Mouse (Mus musculus) thymus, adult 2 months (tissue): ENCODE results near the gene Ptgis. TPM values are rescaled to one million over a fixed set of nuclear protein-coding genes. Genes with fewer than 3 reads are reported as not detected.

Experiments used
- DNase-seq: peaks from one replicate; pipeline ENCODE4 v3.0.0; 2021
- H3K27ac ChIP-seq: fragments of 200-500 bp; 2 replicates; pipeline ENCODE4 v1.5.1; 2012; ENCODE audit warnings: low read length, control low read depth; ENCODE audit not compliant: control insufficient read depth, insufficient read depth
- H3K27me3 ChIP-seq: fragments of 200-500 bp; 2 replicates; pipeline ENCODE4 v1.6.1; 2012; ENCODE audit warnings: mild to moderate bottlenecking, low read length, moderate library complexity, mixed read lengths; ENCODE audit not compliant: control insufficient read depth, insufficient read depth
- H3K36me3 ChIP-seq: fragments of 200-500 bp; 2 replicates; pipeline ENCODE4 v1.6.1; 2012; ENCODE audit warnings: mild to moderate bottlenecking, low read length, moderate library complexity; ENCODE audit not compliant: control insufficient read depth, insufficient read depth
- H3K4me1 ChIP-seq: fragments of 200-500 bp; replicated peaks from 2 replicates; pipeline ENCODE4 v1.6.1; 2012; ENCODE audit warnings: low read length; ENCODE audit not compliant: control insufficient read depth, insufficient read depth
- H3K4me3 ChIP-seq: fragments of 200-500 bp; 2 replicates; pipeline ENCODE4 v1.5.1; 2012; ENCODE audit warnings: mild to moderate bottlenecking, low read length, control low read depth, moderate library complexity; ENCODE audit not compliant: control insufficient read depth, insufficient read depth
- CTCF ChIP-seq: fragments of 200-500 bp; IDR thresholded peaks from 2 replicates; pipeline ENCODE4 v1.5.1; 2012; ENCODE audit warnings: mild to moderate bottlenecking, control low read depth, low read length, moderate library complexity, borderline replicate concordance; ENCODE audit not compliant: control insufficient read depth, poor library complexity, insufficient read depth; ENCODE audit errors: extremely low read depth
- POLR2A ChIP-seq: fragments of 200-500 bp; IDR thresholded peaks from 2 replicates; pipeline ENCODE4 v1.6.1; 2012; ENCODE audit warnings: mild to moderate bottlenecking, low read length, control low read depth, moderate library complexity; ENCODE audit not compliant: control insufficient read depth, poor library complexity, insufficient read depth; ENCODE audit errors: extremely low read depth
- WGBS: fragments of 180-500 bp; shearing (Covaris S2); methylation state at CpG from one replicate; pipeline ENCODE4 v1.1.7; 2018; 5-methylcytosine and 5-hydroxymethylcytosine counted together
- polyA plus RNA-seq: library from polyadenylated mRNA; depleted of rRNA; stranded (reverse); fragments of >200 nt; gene quantifications from 2 replicates; pipeline ENCODE4 v1.2.3, GENCODE M21; 2012

Ptgis gene
- polyA plus RNA-seq, 1 experiment: 9.9 TPM

DNA sequence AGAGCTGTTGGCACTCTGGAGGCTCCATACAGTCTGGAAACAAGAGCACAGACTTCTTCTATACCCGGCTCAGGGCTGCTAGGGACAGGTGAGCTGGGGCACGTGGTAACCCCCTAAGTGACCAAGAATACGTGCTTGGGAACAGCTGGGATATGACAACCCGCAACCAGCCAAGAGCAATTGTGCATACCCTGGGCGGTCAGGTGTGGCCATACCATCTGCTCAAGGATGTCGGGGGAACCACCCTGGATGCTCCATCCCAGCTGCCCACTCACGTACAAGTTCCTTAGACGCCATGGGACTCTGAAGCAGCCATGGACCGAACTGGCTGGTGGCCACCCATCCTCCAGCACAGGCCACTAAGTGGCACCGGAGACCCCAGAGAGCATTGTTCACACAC lies 77.3 kb downstream of the Ptgis start:
- Histone ChIP-seq H3K27me3 (no peaks in the 10 kb centered on the region), H3K4me1 (no peaks in the 10 kb centered on the region), H3K36me3 (no peaks in the 10 kb centered on the region), H3K27ac (no peak overlapping the region), H3K4me3 (no peak overlapping the region)
- 96% methylated on average over 10 of the region's 10 CpGs for WGBS
- DNase-seq: no peak
- TF ChIP-seq CTCF: no peak
- no peak for TF ChIP-seq POLR2A

DNA sequence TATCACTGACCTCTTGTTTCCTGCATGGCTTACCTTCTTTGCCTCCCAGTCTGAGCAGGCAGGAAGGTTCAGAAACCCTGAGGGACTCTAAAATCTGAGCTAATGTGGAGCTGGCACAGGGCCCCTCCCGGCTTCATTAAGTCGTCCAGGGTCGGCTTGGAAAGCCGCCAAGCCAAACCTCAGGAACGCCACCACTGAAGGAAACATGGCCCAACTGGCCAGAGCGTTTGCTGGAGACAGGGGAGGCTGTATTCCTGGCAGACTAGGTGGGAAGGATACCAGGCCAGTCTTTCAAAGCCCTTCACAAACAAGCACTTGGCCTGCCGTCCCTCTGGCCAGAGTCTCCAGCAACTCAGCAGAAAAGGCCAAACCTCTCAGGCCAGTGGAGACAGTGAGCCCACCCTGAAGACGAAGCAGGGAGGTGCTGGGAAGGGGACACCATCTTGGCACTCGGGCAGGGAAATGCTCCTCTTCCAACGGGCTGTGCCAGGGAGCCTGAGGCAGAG lies 77.8 kb downstream of the Ptgis start:
- no peaks in the 10 kb centered on the region for H3K4me1 ChIP-seq
- TF ChIP-seq CTCF (no peak), POLR2A (no peak)
- DNase-seq: no peak
- H3K27ac ChIP-seq: no peak overlapping the region
- H3K36me3 ChIP-seq: no peaks in the 10 kb centered on the region
- WGBS: 91% methylated on average over 10 of the region's 10 CpGs
- H3K4me3 ChIP-seq: no peak overlapping the region
- no peaks in the 10 kb centered on the region for H3K27me3 ChIP-seq

DNA sequence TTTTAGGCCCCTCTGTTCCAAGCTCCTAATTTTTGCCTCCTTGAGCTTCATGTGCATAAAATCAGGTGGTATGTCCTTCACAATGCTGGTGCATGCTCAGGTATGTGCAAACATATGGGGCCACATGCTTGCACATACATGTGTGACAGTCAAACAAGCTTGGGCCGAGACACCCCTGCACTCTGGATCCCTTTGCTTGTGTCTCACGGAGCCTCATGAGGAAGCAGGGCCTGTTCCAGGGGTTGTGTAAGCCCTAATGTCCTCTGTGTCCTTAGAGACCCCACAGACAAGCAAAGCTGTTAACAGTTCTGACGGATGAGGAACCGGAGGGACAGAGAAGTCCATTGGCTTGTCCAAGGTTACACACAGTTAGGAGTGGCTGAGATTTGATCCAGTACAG lies 80.7 kb downstream of the Ptgis start:
- Histone ChIP-seq H3K36me3 (no peaks in the 10 kb centered on the region), H3K4me1 (no peaks in the 10 kb centered on the region), H3K27me3 (no peaks in the 10 kb centered on the region), H3K27ac (no peak overlapping the region), H3K4me3 (no peak overlapping the region)
- TF ChIP-seq CTCF: no peak
- DNase-seq: no peak
- WGBS: 96% methylated on average over 4 of the region's 4 CpGs

DNA sequence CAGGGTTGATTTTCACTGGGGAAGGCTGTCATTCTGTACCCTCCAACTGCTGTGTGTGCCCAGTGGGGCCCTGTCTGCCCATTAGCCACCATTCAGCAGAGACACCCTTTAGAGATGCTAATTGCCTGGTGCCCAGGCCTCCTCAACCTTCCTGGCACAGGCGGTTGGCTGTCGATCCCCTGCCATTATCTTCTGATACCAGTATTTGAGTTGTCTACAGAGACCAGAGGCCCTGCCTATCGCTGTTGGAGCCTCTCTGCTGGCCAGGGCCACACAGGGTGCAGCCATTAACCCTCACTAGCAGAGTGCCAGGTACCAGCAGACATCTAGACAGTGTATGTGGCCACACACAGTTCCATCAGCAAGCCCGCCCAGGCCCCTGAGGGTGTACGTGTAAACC lies 81.6 kb downstream of the Ptgis start:
- H3K4me3 ChIP-seq: no peak overlapping the region
- no peak overlapping the region for H3K27ac ChIP-seq
- 93% methylated on average over 5 of the region's 5 CpGs for WGBS
- no peaks in the 10 kb centered on the region for H3K27me3 ChIP-seq
- H3K4me1 ChIP-seq: no peaks in the 10 kb centered on the region
- no peaks in the 10 kb centered on the region for H3K36me3 ChIP-seq
- no peak for TF ChIP-seq POLR2A
- TF ChIP-seq CTCF: no peak
- DNase-seq: no peak

DNA sequence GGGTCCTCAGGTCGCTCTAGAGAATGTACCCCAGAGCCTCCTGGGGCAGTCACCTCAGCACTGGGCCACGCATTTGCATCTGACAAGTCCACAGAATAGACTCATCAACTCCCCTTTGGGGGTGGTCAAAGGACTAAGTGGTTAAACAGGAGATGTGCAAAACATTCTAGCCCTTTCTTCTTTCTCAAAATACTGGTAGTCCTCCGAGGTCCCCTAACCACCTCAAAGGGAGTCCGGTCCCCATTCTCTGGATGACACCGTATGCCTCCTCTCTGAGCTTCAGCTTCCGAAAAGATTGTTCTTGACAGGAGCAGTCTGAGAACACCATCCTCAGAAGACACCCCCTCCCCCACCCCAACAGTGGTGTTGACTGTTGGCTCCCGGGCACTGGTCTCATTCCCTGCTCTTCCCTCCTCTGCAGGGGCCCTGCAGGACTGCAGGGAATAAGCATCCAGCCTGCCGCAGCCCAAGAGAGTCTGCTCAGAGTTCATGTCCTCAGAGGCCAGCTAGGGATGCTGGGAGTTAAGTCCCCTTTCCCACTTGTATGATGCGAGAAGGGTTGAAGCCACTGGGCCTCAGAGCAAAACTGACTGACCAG lies 84.2 kb downstream of the Ptgis start:
- DNase-seq: no peak
- no peaks in the 10 kb centered on the region for H3K4me1 ChIP-seq
- no peak overlapping the region for H3K4me3 ChIP-seq
- H3K27ac ChIP-seq: no peak overlapping the region
- H3K36me3 ChIP-seq: no peaks in the 10 kb centered on the region
- TF ChIP-seq CTCF: no peak
- TF ChIP-seq POLR2A: no peak
- WGBS: 73% methylated on average over 9 of the region's 9 CpGs
- no peaks in the 10 kb centered on the region for H3K27me3 ChIP-seq

DNA sequence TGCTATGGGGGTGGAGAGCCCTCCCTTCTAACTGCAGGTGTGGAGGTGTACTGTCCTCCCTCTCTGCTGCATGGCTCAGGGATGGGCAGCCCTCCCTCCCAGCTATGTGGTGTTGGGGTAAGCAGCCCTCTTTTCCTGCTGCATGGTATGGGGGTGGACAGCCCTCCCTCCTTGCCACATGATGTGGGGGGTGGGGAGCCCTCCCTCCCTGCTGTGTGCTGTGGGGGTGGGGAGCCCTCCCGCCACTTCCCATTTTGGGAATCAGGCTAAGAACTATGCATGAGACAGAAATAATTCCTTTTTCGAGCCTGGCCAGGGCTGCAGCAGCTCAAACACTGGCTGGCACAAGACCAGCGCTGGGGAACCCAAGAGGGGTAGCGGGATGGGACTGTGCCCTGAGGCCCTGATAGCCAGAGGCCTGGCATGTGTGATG lies 84.8 kb downstream of the Ptgis start:
- TF ChIP-seq CTCF: no peak
- no peak for TF ChIP-seq POLR2A
- no peak overlapping the region for H3K4me3 ChIP-seq
- 61% methylated on average over 4 of the region's 4 CpGs for WGBS
- H3K36me3 ChIP-seq: no peaks in the 10 kb centered on the region
- no peaks in the 10 kb centered on the region for H3K27me3 ChIP-seq
- no peaks in the 10 kb centered on the region for H3K4me1 ChIP-seq
- no peak for DNase-seq
- no peak overlapping the region for H3K27ac ChIP-seq

DNA sequence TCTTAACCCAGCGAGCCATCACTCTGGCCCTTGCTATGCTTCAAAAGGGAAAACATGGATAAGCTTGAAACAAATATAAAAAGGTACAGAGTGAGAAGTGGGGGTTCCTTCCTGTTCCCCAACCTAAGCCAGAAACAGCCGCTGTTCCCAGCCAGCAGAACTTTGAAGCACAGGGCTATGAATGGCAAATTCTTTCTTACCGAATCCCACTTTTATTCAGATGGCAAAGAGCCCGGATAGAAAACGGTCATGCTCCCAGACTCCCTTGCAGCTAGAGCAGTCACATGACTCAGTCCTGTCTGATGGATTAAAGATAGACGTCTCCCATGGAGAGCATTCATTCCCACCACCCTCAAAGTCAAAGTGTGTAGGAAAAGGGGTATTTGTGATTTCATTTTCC lies 89.5 kb downstream of the Ptgis start:
- Histone ChIP-seq H3K4me1 (peaks cover 11% of the 10 kb centered on the region; the same call in 1 of the 2 replicates), H3K27me3 (no peaks in the 10 kb centered on the region), H3K27ac (no peak overlapping the region), H3K4me3 (no peak overlapping the region), H3K36me3 (no peaks in the 10 kb centered on the region)
- no peak for DNase-seq
- 94% methylated on average over 6 of the region's 6 CpGs for WGBS
- no peak for TF ChIP-seq CTCF
- TF ChIP-seq POLR2A: no peak
